Mouse (Mus musculus) intestine, embryonic 16.5 days (tissue): ENCODE data around the gene Stra6l. TPM values are rescaled to one million over a fixed set of nuclear protein-coding genes. Genes with fewer than 3 reads are reported as not detected.
A peak's percentile ranks its signal among the peaks of the same experiment; 100 is the strongest.

Experiments
- ATAC-seq: fragments of 200-750 bp; cut with Nextera tagmentation; 2 replicates; pipeline ENCODE4 v1.8.0; 2017; ENCODE audit warnings: moderate TSS enrichment, moderate library complexity
- H3K27ac ChIP-seq: fragments of 300-500 bp; sonication (generic); 2 replicates; pipeline ENCODE4 v1.5.1; 2014; ENCODE audit warnings: mild to moderate bottlenecking, low read length
- H3K27me3 ChIP-seq: fragments of 300-500 bp; sonication (generic); replicated peaks from 2 replicates; pipeline ENCODE4 v1.6.1; 2014; ENCODE audit warnings: low read length, control low read depth, mixed read lengths; ENCODE audit not compliant: control insufficient read depth, insufficient read depth
- H3K36me3 ChIP-seq: fragments of 300-500 bp; sonication (generic); 2 replicates; pipeline ENCODE4 v1.6.1; 2014; ENCODE audit warnings: low read length, control low read depth; ENCODE audit not compliant: control insufficient read depth, insufficient read depth
- H3K4me1 ChIP-seq: fragments of 300-500 bp; sonication (generic); 2 replicates; pipeline ENCODE4 v1.6.1; 2014; ENCODE audit warnings: low read length, control low read depth, mixed read lengths; ENCODE audit not compliant: control insufficient read depth, insufficient read depth
- H3K4me2 ChIP-seq: fragments of 300-500 bp; sonication (generic); 2 replicates; pipeline ENCODE4 v1.6.1; 2014; ENCODE audit warnings: low read depth, low read length, control low read depth
- H3K4me3 ChIP-seq: fragments of 300-500 bp; sonication (generic); 2 replicates; pipeline ENCODE4 v1.5.1; 2014; ENCODE audit warnings: mild to moderate bottlenecking, low read length
- H3K9ac ChIP-seq: fragments of 300-500 bp; sonication (generic); 2 replicates; pipeline ENCODE4 v1.6.1; 2014; ENCODE audit warnings: low read depth, low read length
- H3K9me3 ChIP-seq: fragments of 300-500 bp; sonication (generic); 2 replicates; pipeline ENCODE4 v1.6.1; 2016; ENCODE audit warnings: low read length, control low read depth; ENCODE audit not compliant: control insufficient read depth
- WGBS: fragments of 180-500 bp; shearing (Covaris S2); extraction: QIAGEN DNeasy Blood & Tissue Kit; methylation state at CpG from one replicate; pipeline ENCODE4 v1.1.7; 2014; 5-methylcytosine and 5-hydroxymethylcytosine counted together
- polyA plus RNA-seq: library from polyadenylated mRNA; unstranded; fragments of >200 nt; fragmentation: Nextera tagmentation; extraction: Ambion mirVana; gene quantifications from 2 replicates; pipeline ENCODE4 v1.2.1, GENCODE M21; 2015

Stra6l gene
- polyA plus RNA-seq = 9.7 and 13.3 TPM in 2 replicates

- peak; percentile 75 for ATAC-seq
- Histone ChIP-seq H3K27me3 (no peaks in the 10 kb centered on the region), H3K4me1 (peaks cover 19% of the 10 kb centered on the region), H3K9me3 (no peaks in the 10 kb centered on the region), H3K4me3 (peak within 1 kb of the TSS; percentile 42), H3K36me3 (no peaks in the 10 kb centered on the region), H3K9ac (peak within 1 kb of the TSS; percentile 54), H3K27ac (peak within 1 kb of the TSS; percentile 89), H3K4me2 (peak within 1 kb of the TSS; percentile 43)
- WGBS = 24% methylated on average over 10 of the region's 10 CpGs
Measured at GRCm38 (mm10) chr4:45848109-45848824, at the start of gene Stra6l. TSS of gene Stra6l (plus strand) at chr4:45848664.

- peak within 1 kb of the TSS; percentile 85 for H3K27ac ChIP-seq
- under 1% methylated on average over 26 of the region's 26 CpGs for WGBS
Measured at GRCm38 (mm10) chr4:45798964-45799363, 49.5 kb upstream of the Stra6l start, which contains the start of gene Aldh1b1. TSS of gene Aldh1b1 (plus strand) at chr4:45799022.

GRCm38 (mm10) chr4:45799956-45800537 lies 48.4 kb upstream of the Stra6l start:
- no peaks in the 10 kb centered on the region for H3K27me3 ChIP-seq
- peak overlapping the region; percentile 55; the same call in 1 of the 2 replicates for H3K9ac ChIP-seq
- peak; percentile 39 for ATAC-seq
- peak overlapping the region; percentile 57 for H3K4me2 ChIP-seq
- H3K36me3 ChIP-seq = peaks cover 10% of the 10 kb centered on the region
- WGBS = 17% methylated on average over 3 of the region's 3 CpGs
- H3K4me3 ChIP-seq = peak overlapping the region; percentile 60
- H3K9me3 ChIP-seq = no peaks in the 10 kb centered on the region
- peaks cover 19% of the 10 kb centered on the region for H3K4me1 ChIP-seq
- H3K27ac ChIP-seq = peak overlapping the region; percentile 85

More at GRCm38 (mm10) chr4:45798964-45799363, 49.5 kb upstream of the Stra6l start, which contains the start of gene Aldh1b1:
- H3K9ac ChIP-seq = peak within 1 kb of the TSS; percentile 80
- H3K4me2 ChIP-seq = peak within 1 kb of the TSS; percentile 57
- peaks cover 22% of the 10 kb centered on the region for H3K4me1 ChIP-seq
- peak; percentile 79 for ATAC-seq
- no peaks in the 10 kb centered on the region for H3K9me3 ChIP-seq
- peaks cover 10% of the 10 kb centered on the region for H3K36me3 ChIP-seq
- H3K27me3 ChIP-seq = no peaks in the 10 kb centered on the region
- peak within 1 kb of the TSS; percentile 60 for H3K4me3 ChIP-seq

GRCm38 (mm10) chr4:45802900-45803299 lies 45.6 kb upstream of the Stra6l start:
- Histone ChIP-seq H3K9me3 (no peaks in the 10 kb centered on the region), H3K4me3 (no peak overlapping the region), H3K27ac (no peak overlapping the region), H3K9ac (no peak overlapping the region), H3K36me3 (peaks cover 13% of the 10 kb centered on the region), H3K4me1 (peaks cover under 1% of the 10 kb centered on the region; the same call in 1 of the 2 replicates), H3K27me3 (no peaks in the 10 kb centered on the region), H3K4me2 (no peak overlapping the region)
- ATAC-seq = no peak
- 95% methylated on average over 14 of the region's 14 CpGs for WGBS

GRCm38 (mm10) chr4:45808034-45808433 lies 40.4 kb upstream of the Stra6l start:
- no peaks in the 10 kb centered on the region for H3K9me3 ChIP-seq
- 58% methylated on average over 7 of the region's 7 CpGs for WGBS
- H3K36me3 ChIP-seq = 0 out of 2 replicates have a peak, but pooled peaks cover 5% of the 10 kb centered on the region
- no peak for ATAC-seq
- H3K27me3 ChIP-seq = no peaks in the 10 kb centered on the region
- H3K4me3 ChIP-seq = no peak overlapping the region
- no peak overlapping the region for H3K9ac ChIP-seq
- no peak overlapping the region for H3K4me2 ChIP-seq
- H3K4me1 ChIP-seq = no peaks in the 10 kb centered on the region
- no peak overlapping the region for H3K27ac ChIP-seq

- Histone ChIP-seq H3K27me3 (no peaks in the 10 kb centered on the region), H3K9ac (no peak overlapping the region), H3K4me1 (no peaks in the 10 kb centered on the region), H3K9me3 (no peaks in the 10 kb centered on the region), H3K27ac (no peak overlapping the region), H3K36me3 (no peaks in the 10 kb centered on the region), H3K4me3 (no peak overlapping the region), H3K4me2 (no peak overlapping the region)
- 27% methylated on average over 8 of the region's 8 CpGs for WGBS
- no peak for ATAC-seq
Measured at GRCm38 (mm10) chr4:45811250-45811649, 37.2 kb upstream of the Stra6l start.

GRCm38 (mm10) chr4:45815542-45815941 lies 32.9 kb upstream of the Stra6l start:
- Histone ChIP-seq H3K36me3 (no peaks in the 10 kb centered on the region), H3K4me3 (no peak overlapping the region), H3K27ac (no peak overlapping the region), H3K4me2 (no peak overlapping the region), H3K9me3 (no peaks in the 10 kb centered on the region), H3K9ac (no peak overlapping the region), H3K27me3 (no peaks in the 10 kb centered on the region), H3K4me1 (peaks cover 14% of the 10 kb centered on the region)
- 47% methylated on average over 7 of the region's 7 CpGs for WGBS
- ATAC-seq = no peak

- 32% methylated on average over 4 of the region's 4 CpGs for WGBS
- H3K9ac ChIP-seq = no peak overlapping the region
- peak; percentile 45; the same call in 1 of the 2 replicates for ATAC-seq
Measured at GRCm38 (mm10) chr4:45818814-45819207, 29.7 kb upstream of the Stra6l start.

GRCm38 (mm10) chr4:45819208-45819931 lies 29.1 kb upstream of the Stra6l start:
- Histone ChIP-seq H3K36me3 (no peaks in the 10 kb centered on the region), H3K27ac (peak overlapping the region; percentile 5; the same call in 1 of the 2 replicates), H3K4me1 (peaks cover 14% of the 10 kb centered on the region), H3K27me3 (peaks cover 8% of the 10 kb centered on the region), H3K4me3 (peak overlapping the region; percentile 29), H3K9me3 (no peaks in the 10 kb centered on the region), H3K4me2 (peak overlapping the region; percentile 54), H3K9ac (0 out of 2 replicates have a peak overlapping the region, but pooled peaks have one; percentile 2)
- ATAC-seq = peak; percentile 68
- WGBS = 7% methylated on average over 17 of the region's 17 CpGs

More at GRCm38 (mm10) chr4:45818814-45819207, 29.7 kb upstream of the Stra6l start:
- Histone ChIP-seq H3K9me3 (no peaks in the 10 kb centered on the region), H3K4me1 (peaks cover 14% of the 10 kb centered on the region), H3K4me2 (peak overlapping the region; percentile 54), H3K36me3 (no peaks in the 10 kb centered on the region), H3K4me3 (peak overlapping the region; percentile 29; the same call in 1 of the 2 replicates), H3K27ac (no peak overlapping the region), H3K27me3 (0 out of 2 replicates have a peak, but pooled peaks cover 6% of the 10 kb centered on the region)
